Mouse (Mus musculus) limb, embryonic 15.5 days (tissue): ENCODE results near the gene Cntnap2. TPM values are rescaled to one million over a fixed set of nuclear protein-coding genes. Genes with fewer than 3 reads are reported as not detected.

Experiments
- ATAC-seq: fragments of 200-750 bp; cut with Nextera tagmentation; 2 replicates; pipeline ENCODE4 v1.8.0; 2017; ENCODE audit warnings: low read depth, moderate TSS enrichment; ENCODE audit not compliant: insufficient number of reproducible peaks, low FRiP score, low TSS enrichment
- H3K27ac ChIP-seq: fragments of 300-500 bp; sonication (generic); 2 replicates; pipeline ENCODE4 v1.5.1; 2015; ENCODE audit warnings: moderate library complexity, mild to moderate bottlenecking, inconsistent platforms
- H3K27me3 ChIP-seq: fragments of 300-500 bp; sonication (generic); 2 replicates; pipeline ENCODE4 v1.6.1; 2015; ENCODE audit warnings: inconsistent platforms
- H3K36me3 ChIP-seq: fragments of 300-500 bp; sonication (generic); 2 replicates; pipeline ENCODE4 v1.6.1; 2015; ENCODE audit warnings: inconsistent platforms
- H3K4me1 ChIP-seq: fragments of 300-500 bp; sonication (generic); 2 replicates; pipeline ENCODE4 v1.6.1; 2015; ENCODE audit warnings: inconsistent platforms
- H3K4me2 ChIP-seq: fragments of 300-500 bp; sonication (generic); 2 replicates; pipeline ENCODE4 v1.6.1; 2015; ENCODE audit warnings: mild to moderate bottlenecking, inconsistent platforms
- H3K4me3 ChIP-seq: fragments of 300-500 bp; sonication (generic); 2 replicates; pipeline ENCODE4 v1.5.1; 2015; ENCODE audit warnings: mild to moderate bottlenecking, inconsistent platforms
- H3K9ac ChIP-seq: fragments of 300-500 bp; sonication (generic); 2 replicates; pipeline ENCODE4 v1.6.1; 2015; ENCODE audit warnings: inconsistent platforms
- H3K9me3 ChIP-seq: fragments of 300-500 bp; sonication (generic); 2 replicates; pipeline ENCODE4 v1.6.1; 2016; ENCODE audit warnings: inconsistent platforms
- WGBS: fragments of 180-500 bp; shearing (Covaris S2); methylation state at CpG from one replicate; pipeline ENCODE4 v1.1.7; 2015; 5-methylcytosine and 5-hydroxymethylcytosine counted together
- polyA plus RNA-seq: library from polyadenylated mRNA; unstranded; fragments of >200 nt; fragmentation: Nextera tagmentation; extraction: Ambion mirVana; gene quantifications from 2 replicates; pipeline ENCODE4 v1.2.1, GENCODE M21; 2015

The Cntnap2 gene
- polyA plus RNA-seq, 1 experiment from 2014 or later, result 1.9 TPM

- Histone ChIP-seq H3K4me3 (no peak overlapping the region), H3K4me2 (no peak overlapping the region), H3K27ac (no peak overlapping the region), H3K9me3 (no peaks in the 10 kb centered on the region), H3K27me3 (no peaks in the 10 kb centered on the region), H3K4me1 (no peaks in the 10 kb centered on the region), H3K36me3 (no peaks in the 10 kb centered on the region), H3K9ac (no peak overlapping the region)
- no peak for ATAC-seq
- WGBS, result 82% methylated on average over 3 of the region's 3 CpGs
Observed at GRCm38 (mm10) chr6:45232571-45232970, 173.4 kb downstream of the Cntnap2 start.

GRCm38 (mm10) chr6:45236531-45236930, 177.4 kb downstream of the Cntnap2 start:
- ATAC-seq, result no peak
- no peaks in the 10 kb centered on the region for H3K27me3 ChIP-seq
- WGBS, result 57% methylated on average over 4 of the region's 4 CpGs
- H3K4me2 ChIP-seq, result no peak overlapping the region
- no peak overlapping the region for H3K27ac ChIP-seq
- no peak overlapping the region for H3K9ac ChIP-seq
- H3K4me1 ChIP-seq, result no peaks in the 10 kb centered on the region
- no peak overlapping the region for H3K4me3 ChIP-seq
- no peaks in the 10 kb centered on the region for H3K36me3 ChIP-seq
- H3K9me3 ChIP-seq, result no peaks in the 10 kb centered on the region

- no peak overlapping the region for H3K9ac ChIP-seq
- H3K9me3 ChIP-seq, result no peaks in the 10 kb centered on the region
- H3K27me3 ChIP-seq, result no peaks in the 10 kb centered on the region
- H3K4me2 ChIP-seq, result no peak overlapping the region
- H3K4me3 ChIP-seq, result no peak overlapping the region
- ATAC-seq, result no peak
- no peak overlapping the region for H3K27ac ChIP-seq
- H3K36me3 ChIP-seq, result no peaks in the 10 kb centered on the region
- H3K4me1 ChIP-seq, result no peaks in the 10 kb centered on the region
Observed at GRCm38 (mm10) chr6:45238117-45238516, 179.0 kb downstream of the Cntnap2 start.

DNA sequence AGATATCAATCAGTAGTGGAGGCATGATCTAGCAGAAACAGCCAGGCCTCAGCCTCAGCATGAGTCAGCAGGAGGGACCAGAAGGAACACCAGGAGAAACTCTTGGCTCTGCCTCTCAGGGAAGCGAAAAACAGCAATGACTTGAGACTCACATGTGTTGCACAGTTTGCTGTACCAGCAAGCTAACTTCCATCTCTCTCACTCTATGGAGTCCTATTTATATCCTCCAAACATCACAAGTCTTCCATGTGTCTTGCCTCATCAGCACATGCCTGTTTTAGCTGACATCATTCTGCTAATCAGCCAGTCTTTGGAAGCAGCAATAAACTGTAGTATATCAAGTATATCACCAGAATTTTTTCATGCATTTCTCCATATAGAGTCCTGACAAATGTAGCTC, 182.1 kb downstream of the Cntnap2 start:
- no peaks in the 10 kb centered on the region for H3K9me3 ChIP-seq
- no peak for ATAC-seq
- H3K27ac ChIP-seq, result no peak overlapping the region
- H3K4me3 ChIP-seq, result no peak overlapping the region
- no peak overlapping the region for H3K4me2 ChIP-seq
- 79% methylated on average over 1 of the region's 1 CpGs for WGBS
- no peaks in the 10 kb centered on the region for H3K36me3 ChIP-seq
- H3K9ac ChIP-seq, result no peak overlapping the region
- no peaks in the 10 kb centered on the region for H3K4me1 ChIP-seq
- no peaks in the 10 kb centered on the region for H3K27me3 ChIP-seq

GRCm38 (mm10) chr6:45244680-45245079, 185.5 kb downstream of the Cntnap2 start:
- Histone ChIP-seq H3K9me3 (no peaks in the 10 kb centered on the region), H3K4me3 (no peak overlapping the region), H3K4me1 (no peaks in the 10 kb centered on the region), H3K9ac (no peak overlapping the region), H3K27me3 (no peaks in the 10 kb centered on the region), H3K27ac (no peak overlapping the region), H3K4me2 (no peak overlapping the region), H3K36me3 (no peaks in the 10 kb centered on the region)
- 77% methylated on average over 1 of the region's 1 CpGs for WGBS
- no peak for ATAC-seq

DNA sequence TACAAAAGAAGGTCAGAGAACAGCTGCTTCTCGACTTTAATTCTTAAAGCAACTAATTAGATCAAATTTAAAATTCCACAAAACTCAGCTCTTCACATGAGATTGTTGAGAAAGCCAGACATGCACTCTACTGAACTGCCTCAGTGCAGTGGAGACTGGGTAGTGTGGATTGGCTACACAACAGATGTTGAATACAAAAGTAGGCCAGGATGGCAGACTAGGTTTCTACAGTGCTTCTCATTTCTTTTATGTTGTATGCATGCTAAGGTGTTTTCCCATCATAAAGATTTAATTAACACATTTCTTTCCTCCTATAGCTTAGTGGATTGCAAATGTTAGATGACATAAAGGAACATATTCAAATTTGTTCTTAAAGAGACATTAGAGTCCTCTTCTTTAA, 198.9 kb downstream of the Cntnap2 start:
- no peaks in the 10 kb centered on the region for H3K36me3 ChIP-seq
- no peak for ATAC-seq
- no peaks in the 10 kb centered on the region for H3K9me3 ChIP-seq
- H3K4me1 ChIP-seq, result no peaks in the 10 kb centered on the region
- no peaks in the 10 kb centered on the region for H3K27me3 ChIP-seq
- H3K4me3 ChIP-seq, result no peak overlapping the region
- 55% methylated on average over 1 of the region's 1 CpGs for WGBS
- H3K27ac ChIP-seq, result no peak overlapping the region
- H3K9ac ChIP-seq, result no peak overlapping the region
- H3K4me2 ChIP-seq, result no peak overlapping the region

- Histone ChIP-seq H3K9me3 (no peaks in the 10 kb centered on the region), H3K4me3 (no peak overlapping the region), H3K9ac (no peak overlapping the region), H3K4me2 (no peak overlapping the region), H3K36me3 (no peaks in the 10 kb centered on the region), H3K27me3 (no peaks in the 10 kb centered on the region), H3K4me1 (no peaks in the 10 kb centered on the region), H3K27ac (no peak overlapping the region)
- ATAC-seq, result no peak
- WGBS, result 70% methylated on average over 2 of the region's 2 CpGs
Observed at GRCm38 (mm10) chr6:45271537-45271936, 212.4 kb downstream of the Cntnap2 start.

GRCm38 (mm10) chr6:45273259-45273775, 214.2 kb downstream of the Cntnap2 start:
- 50% methylated on average over 1 of the region's 1 CpGs for WGBS
- Histone ChIP-seq H3K9ac (no peak overlapping the region), H3K9me3 (no peaks in the 10 kb centered on the region), H3K27ac (no peak overlapping the region), H3K36me3 (no peaks in the 10 kb centered on the region), H3K27me3 (no peaks in the 10 kb centered on the region), H3K4me2 (no peak overlapping the region), H3K4me3 (no peak overlapping the region), H3K4me1 (no peaks in the 10 kb centered on the region)
- no peak for ATAC-seq

GRCm38 (mm10) chr6:45290154-45290553, 231.0 kb downstream of the Cntnap2 start:
- H3K4me3 ChIP-seq, result no peak overlapping the region
- no peak overlapping the region for H3K9ac ChIP-seq
- no peaks in the 10 kb centered on the region for H3K4me1 ChIP-seq
- H3K9me3 ChIP-seq, result no peaks in the 10 kb centered on the region
- no peak overlapping the region for H3K4me2 ChIP-seq
- no peak overlapping the region for H3K27ac ChIP-seq
- no peak for ATAC-seq
- no peaks in the 10 kb centered on the region for H3K36me3 ChIP-seq
- WGBS, result 55% methylated on average over 1 of the region's 1 CpGs
- no peaks in the 10 kb centered on the region for H3K27me3 ChIP-seq

- H3K27ac ChIP-seq, result no peak overlapping the region
- H3K9ac ChIP-seq, result no peak overlapping the region
- H3K4me3 ChIP-seq, result no peak overlapping the region
- no peak for ATAC-seq
- no peak overlapping the region for H3K4me2 ChIP-seq
- 83% methylated on average over 3 of the region's 3 CpGs for WGBS
- no peaks in the 10 kb centered on the region for H3K36me3 ChIP-seq
- H3K9me3 ChIP-seq, result no peaks in the 10 kb centered on the region
- H3K27me3 ChIP-seq, result no peaks in the 10 kb centered on the region
- H3K4me1 ChIP-seq, result no peaks in the 10 kb centered on the region
Observed at GRCm38 (mm10) chr6:45317455-45317854, 258.3 kb downstream of the Cntnap2 start.

- no peak overlapping the region for H3K9ac ChIP-seq
- no peak for ATAC-seq
- H3K27me3 ChIP-seq, result no peaks in the 10 kb centered on the region
- 4% methylated on average over 2 of the region's 2 CpGs for WGBS
- H3K4me1 ChIP-seq, result no peaks in the 10 kb centered on the region
- no peak overlapping the region for H3K4me3 ChIP-seq
- H3K36me3 ChIP-seq, result no peaks in the 10 kb centered on the region
- no peaks in the 10 kb centered on the region for H3K9me3 ChIP-seq
- H3K4me2 ChIP-seq, result no peak overlapping the region
- H3K27ac ChIP-seq, result no peak overlapping the region
Observed at GRCm38 (mm10) chr6:45323505-45323904, 264.3 kb downstream of the Cntnap2 start.

GRCm38 (mm10) chr6:45327952-45328485, 268.9 kb downstream of the Cntnap2 start:
- H3K27me3 ChIP-seq, result no peaks in the 10 kb centered on the region
- no peaks in the 10 kb centered on the region for H3K4me1 ChIP-seq
- no peak overlapping the region for H3K4me2 ChIP-seq
- 86% methylated on average over 3 of the region's 3 CpGs for WGBS
- H3K27ac ChIP-seq, result no peak overlapping the region
- no peaks in the 10 kb centered on the region for H3K36me3 ChIP-seq
- ATAC-seq, result no peak
- no peak overlapping the region for H3K4me3 ChIP-seq
- H3K9me3 ChIP-seq, result no peaks in the 10 kb centered on the region
- H3K9ac ChIP-seq, result no peak overlapping the region

DNA sequence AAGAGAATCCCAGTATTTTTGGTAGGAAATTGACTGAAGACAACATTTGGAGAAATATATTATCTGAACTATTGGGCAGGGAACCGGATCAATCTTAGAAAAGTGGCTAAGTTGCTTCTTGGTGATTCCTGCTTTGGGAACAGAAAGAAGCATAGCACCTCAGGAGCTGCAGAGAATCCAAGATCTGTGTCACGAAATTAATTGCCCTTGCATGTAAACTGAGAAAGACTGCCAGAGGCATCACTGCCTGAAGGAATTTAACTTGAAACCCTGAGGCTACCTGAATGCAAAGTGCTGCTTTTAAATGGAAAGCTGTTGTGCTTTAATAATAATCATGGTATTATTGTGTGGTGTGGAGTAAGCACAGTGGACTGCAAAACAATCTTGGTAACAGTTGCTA, 286.2 kb downstream of the Cntnap2 start:
- H3K36me3 ChIP-seq, result no peaks in the 10 kb centered on the region
- no peak for ATAC-seq
- no peak overlapping the region for H3K27ac ChIP-seq
- no peaks in the 10 kb centered on the region for H3K27me3 ChIP-seq
- no peaks in the 10 kb centered on the region for H3K9me3 ChIP-seq
- WGBS, result 66% methylated on average over 2 of the region's 2 CpGs
- H3K4me2 ChIP-seq, result no peak overlapping the region
- no peaks in the 10 kb centered on the region for H3K4me1 ChIP-seq
- H3K9ac ChIP-seq, result no peak overlapping the region
- no peak overlapping the region for H3K4me3 ChIP-seq
